Mouse (Mus musculus) ES-Bruce4 (cell line): ENCODE results near the gene Ttc21a. TPM values are rescaled to one million over a fixed set of nuclear protein-coding genes. Genes with fewer than 3 reads are reported as not detected.

Source experiments
- H3K27ac ChIP-seq: 2 replicates; pipeline ENCODE4 v1.5.1; 2012; ENCODE audit warnings: low read length, inconsistent platforms; ENCODE audit not compliant: insufficient read depth
- H3K27me3 ChIP-seq: 2 replicates; pipeline ENCODE4 v1.6.1; 2012; ENCODE audit warnings: mild to moderate bottlenecking, low read length, inconsistent platforms; ENCODE audit not compliant: control insufficient read depth, poor library complexity, insufficient read depth, severe bottlenecking
- H3K36me3 ChIP-seq: 2 replicates; pipeline ENCODE4 v1.6.1; 2012; ENCODE audit warnings: inconsistent platforms, mild to moderate bottlenecking, low read length, moderate library complexity; ENCODE audit not compliant: control insufficient read depth, poor library complexity, insufficient read depth, severe bottlenecking
- H3K4me1 ChIP-seq: one replicate; pipeline ENCODE4 v1.8.1; 2011; ENCODE audit warnings: low read length; ENCODE audit not compliant: control insufficient read depth, insufficient read depth
- H3K4me3 ChIP-seq: 2 replicates; pipeline ENCODE4 v1.5.1; 2011; ENCODE audit warnings: low read depth, mild to moderate bottlenecking, low read length
- H3K9ac ChIP-seq: 2 replicates; pipeline ENCODE4 v1.6.1; 2012; ENCODE audit warnings: low read depth, mild to moderate bottlenecking, inconsistent platforms; ENCODE audit not compliant: poor library complexity, severe bottlenecking
- H3K9me3 ChIP-seq: replicated peaks from 2 replicates; pipeline ENCODE4 v1.6.1; 2012; ENCODE audit warnings: mild to moderate bottlenecking, low read length, inconsistent platforms; ENCODE audit not compliant: control insufficient read depth, poor library complexity, insufficient read depth, severe bottlenecking
- CTCF ChIP-seq: IDR thresholded peaks from one replicate; pipeline ENCODE4 v1.8.1; 2011; ENCODE audit warnings: low read depth, low read length
- EP300 ChIP-seq: IDR thresholded peaks from 2 replicates; pipeline ENCODE4 v1.6.1; 2011; ENCODE audit warnings: low read depth, low read length; ENCODE audit not compliant: insufficient read depth
- POLR2A ChIP-seq: IDR thresholded peaks from one replicate; pipeline ENCODE4 v1.8.1; 2011; ENCODE audit warnings: low read length; ENCODE audit not compliant: insufficient read depth
- polyA plus RNA-seq: library from polyadenylated mRNA; stranded (reverse); fragments of >200 nt; gene quantifications from 2 replicates; pipeline ENCODE4 v1.2.4, GENCODE M21; 2011; ENCODE audit warnings: low read depth; ENCODE audit not compliant: missing spikeins, insufficient read depth, insufficient read length

Gene Ttc21a
- 0.93 and 1.2 TPM in 2 replicates for polyA plus RNA-seq

GRCm38 (mm10) chr9:119937005-119937773 is at the start of gene Ttc21a, which contains the start of gene Gorasp1:
TSS of gene Ttc21a (plus strand) at chr9:119937606.
TSS of gene Gorasp1 (minus strand) at chr9:119937565.
- H3K9me3 ChIP-seq = no peaks in the 10 kb centered on the region
- TF ChIP-seq POLR2A = peak; percentile 53
- no peak for TF ChIP-seq CTCF
- TF ChIP-seq EP300 = 0 out of 2 replicates have a peak, but pooled peaks have one; percentile 6
- H3K27ac ChIP-seq = no peak within 1 kb of the TSS
- H3K27me3 ChIP-seq = no peaks in the 10 kb centered on the region
- H3K9ac ChIP-seq = peak within 1 kb of the TSS; percentile 64
- peak within 1 kb of the TSS; percentile 85 for H3K4me3 ChIP-seq
- peaks cover 2% of the 10 kb centered on the region for H3K4me1 ChIP-seq
- H3K36me3 ChIP-seq = no peaks in the 10 kb centered on the region

GRCm38 (mm10) chr9:119888843-119889246 is 48.6 kb upstream of the Ttc21a start:
- Histone ChIP-seq H3K9me3 (no peaks in the 10 kb centered on the region), H3K27ac (no peak overlapping the region), H3K4me3 (no peak overlapping the region), H3K9ac (no peak overlapping the region), H3K4me1 (no peaks in the 10 kb centered on the region), H3K36me3 (no peaks in the 10 kb centered on the region), H3K27me3 (no peaks in the 10 kb centered on the region)
- no peak for TF ChIP-seq EP300
- no peak for TF ChIP-seq POLR2A

GRCm38 (mm10) chr9:119889446-119889845 is 48.0 kb upstream of the Ttc21a start:
- Histone ChIP-seq H3K9me3 (no peaks in the 10 kb centered on the region), H3K36me3 (no peaks in the 10 kb centered on the region), H3K27me3 (no peaks in the 10 kb centered on the region), H3K4me3 (no peak overlapping the region), H3K4me1 (no peaks in the 10 kb centered on the region), H3K9ac (no peak overlapping the region), H3K27ac (no peak overlapping the region)
- TF ChIP-seq CTCF (no peak), POLR2A (no peak), EP300 (no peak)

- Histone ChIP-seq H3K27me3 (no peaks in the 10 kb centered on the region), H3K9me3 (no peaks in the 10 kb centered on the region), H3K27ac (no peak overlapping the region), H3K9ac (no peak overlapping the region), H3K4me1 (no peaks in the 10 kb centered on the region), H3K36me3 (no peaks in the 10 kb centered on the region), H3K4me3 (no peak overlapping the region)
- TF ChIP-seq EP300 (no peak), CTCF (peak; percentile 7)
Measured at GRCm38 (mm10) chr9:119890692-119891091, 46.7 kb upstream of the Ttc21a start.

- no peaks in the 10 kb centered on the region for H3K9me3 ChIP-seq
- peak overlapping the region; percentile 90; the same call in 1 of the 2 replicates for H3K9ac ChIP-seq
- H3K27ac ChIP-seq = no peak overlapping the region
- no peaks in the 10 kb centered on the region for H3K27me3 ChIP-seq
- H3K4me3 ChIP-seq = no peak overlapping the region
- no peaks in the 10 kb centered on the region for H3K36me3 ChIP-seq
- TF ChIP-seq CTCF (peak; percentile 31), EP300 (no peak)
- H3K4me1 ChIP-seq = no peaks in the 10 kb centered on the region
Measured at GRCm38 (mm10) chr9:119893881-119894280, 43.5 kb upstream of the Ttc21a start.

- H3K36me3 ChIP-seq = no peaks in the 10 kb centered on the region
- no peaks in the 10 kb centered on the region for H3K4me1 ChIP-seq
- H3K27me3 ChIP-seq = no peaks in the 10 kb centered on the region
- no peak within 1 kb of the TSS for H3K27ac ChIP-seq
- TF ChIP-seq POLR2A (no peak), EP300 (0 out of 2 replicates have a peak, but pooled peaks have one; percentile 25)
- H3K9ac ChIP-seq = peak within 1 kb of the TSS; percentile 90
- no peaks in the 10 kb centered on the region for H3K9me3 ChIP-seq
- peak within 1 kb of the TSS; percentile 86 for H3K4me3 ChIP-seq
Measured at GRCm38 (mm10) chr9:119894339-119895009, 42.9 kb upstream of the Ttc21a start, which contains the start of gene Wdr48. TSS of gene Wdr48 (plus strand) at chr9:119894878.
